ENCODE assay signal across 20 mouse cellular contexts in genomic region chr1:154220566-154220965, GRCm38 (mm10). TPM values are rescaled to one million over a fixed set of nuclear protein-coding genes. Genes with fewer than 3 reads are reported as not detected.
"Had no signal": no experiment of that assay in that cellular context is flagged by ENCODE, and none has a peak within 500 bp of the region (broad histone marks: within the 10 kb centered on the region; RNA-seq: fewer than 3 reads in every experiment).

No protein-coding gene starts in this region.

- DNase-seq: kidney, adult 2 months; kidney, postnatal 25 days; layer of hippocampus, adult 9-11 months; liver, embryonic 13.5 days; lung, adult 2 months; lung, postnatal 14 days; retina, postnatal 1 day; thymus, adult 2 months; thymus, postnatal 14 days; thymus, postnatal 4 days had no signal

RNA-seq across cellular contexts. Expression of gene Zfp648, which starts 19.6 kb away (rescaled TPM):
- total RNA-seq: liver, adult 2 months; megakaryocyte, adult 5-6 weeks; monocyte, adult 5-6 weeks; neutrophil, adult 5-6 weeks had no signal
- polyA plus RNA-seq: large intestine, adult 2 months; liver, adult 2 months; liver, embryonic 13.5 days; liver, embryonic 16.5 days; macrophage; midbrain, embryonic 13.5 days; myocyte; stomach, embryonic 14.5 days; thymus, adult 2 months had no signal
